In the genomic region with DNA sequence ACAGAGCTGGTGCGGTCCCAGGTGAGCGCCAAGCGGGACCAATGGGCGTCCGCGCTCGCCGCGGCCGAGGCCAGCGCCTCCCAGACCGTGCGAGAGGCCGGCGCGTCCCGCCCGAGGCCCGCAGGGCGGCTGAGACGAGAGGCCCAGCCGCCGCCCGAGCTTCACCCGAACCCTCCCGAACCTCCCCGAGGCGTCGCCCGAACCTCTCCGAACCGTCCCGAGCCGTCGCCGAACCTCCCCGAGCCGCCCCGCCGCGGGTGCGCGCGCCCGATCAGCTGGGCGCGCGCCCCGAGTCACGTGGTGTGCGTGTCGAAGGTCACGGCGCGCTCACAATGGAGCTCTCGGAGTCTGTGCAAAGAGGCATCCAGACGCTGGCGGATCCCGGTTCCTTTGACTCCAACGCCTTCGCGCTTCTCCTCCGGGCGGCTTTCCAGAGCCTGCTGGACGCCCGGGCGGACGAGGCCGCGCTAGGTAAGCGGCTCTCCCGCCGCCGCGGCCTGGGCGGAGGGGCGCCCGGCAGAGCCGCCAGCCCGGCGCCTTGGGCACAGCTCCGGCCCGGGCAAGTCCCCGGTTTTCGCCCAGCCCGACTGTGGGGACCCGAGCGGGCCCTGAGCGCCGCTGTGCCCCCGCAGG, we compare ENCODE assay signal across 8 mouse cellular contexts. TPM values are rescaled to one million over a fixed set of nuclear protein-coding genes. Genes with fewer than 3 reads are reported as not detected.
DNase-seq lines count a peak whose midpoint lies in the region; ATAC-seq lines count a peak whose summit lies in the region.

Commd3 (plus strand) TSS at position 252 of the 633 bp plus-strand sequence.

- H3K4me3 ChIP-seq in hindbrain, embryonic 11.5 days (ENCODE audit: low read depth, low read length): peak within 1 kb of the TSS; percentile 69

- H3K27me3 ChIP-seq in hindbrain, embryonic 11.5 days (ENCODE audit: control insufficient read depth, insufficient read depth, low read length): peaks cover 9% of the 10 kb centered on the region

- DNase-seq in MN1 (ENCODE audit: low spot score): peak; percentile 89
- peak; percentile 98 for DNase-seq in cerebellum, adult 9-11 months
- peak; percentile 81 to 95 for DNase-seq in frontal cortex, postnatal 10 days (ENCODE audit: low spot score in 2 of 2)
- DNase-seq in hindbrain, embryonic 11.5 days (ENCODE audit: low spot score): peak; percentile 94
- DNase-seq in layer of hippocampus, postnatal 25 days (ENCODE audit: extremely low spot score in 1 of 2, low spot score in 1 of 2): peak; percentile 97 to 100
- DNase-seq in lung, postnatal 14 days: peak; percentile 97
- DNase-seq in ovary, postnatal 36 days (ENCODE audit: low spot score): peak; percentile 96
- peak; percentile 90 for DNase-seq in thymus, postnatal 14 days

- no peaks in the 10 kb centered on the region for H3K9me3 ChIP-seq in hindbrain, embryonic 11.5 days (ENCODE audit: control insufficient read depth, low read length)

- H3K36me3 ChIP-seq in hindbrain, embryonic 11.5 days (ENCODE audit: control insufficient read depth, insufficient read depth, low read length): no peaks in the 10 kb centered on the region

- no peaks in the 10 kb centered on the region for H3K4me1 ChIP-seq in hindbrain, embryonic 11.5 days (replicated peaks; ENCODE audit: control insufficient read depth, insufficient read depth, low read length)

- H3K4me2 ChIP-seq in hindbrain, embryonic 11.5 days (replicated peaks; ENCODE audit: low read depth, low read length): peak within 1 kb of the TSS; percentile 80

- WGBS in hindbrain, embryonic 11.5 days: under 1% methylated on average over 81 of the region's 91 CpGs

- peak within 1 kb of the TSS; percentile 97 for H3K9ac ChIP-seq in hindbrain, embryonic 11.5 days (ENCODE audit: low read depth, low read length)

- ATAC-seq in hindbrain, embryonic 11.5 days (ENCODE audit: low FRiP score): peak; percentile 81

- H3K27ac ChIP-seq in hindbrain, embryonic 11.5 days (ENCODE audit: low read depth, low read length): peak within 1 kb of the TSS; percentile 99

RNA-seq across cellular contexts. Expression of gene Commd3, which starts in this region (rescaled TPM):
- polyA plus RNA-seq in hindbrain, embryonic 11.5 days (2014; fragmentation: Nextera tagmentation; extraction: Ambion mirVana): 152 and 161 TPM in 2 replicates
- 100 to 1,000 TPM; 104 to 110 TPM for total RNA-seq in layer of hippocampus, postnatal 25 days (2021)

Comparison
In these comparisons a context has a peak if more than half of its experiments do, and no peak if none do; other contexts are left out.
1. Peak in every context shown above with its lines: DNase-seq, ATAC-seq, H3K4me3 ChIP-seq and H3K27ac ChIP-seq.